Mouse (Mus musculus): ENCODE results near the gene Sorl1.
A peak's percentile ranks its signal among the peaks of the same experiment; 100 is the strongest.

The Sorl1 gene

GRCm38 (mm10) chr9:41950109-41950990, 173.7 kb downstream of the Sorl1 start:
- DNase-seq = peak; percentile 91

GRCm38 (mm10) chr9:41949476-41949875, 174.6 kb downstream of the Sorl1 start:
- DNase-seq = no peak

GRCm38 (mm10) chr9:41944964-41945363, 179.1 kb downstream of the Sorl1 start:
- DNase-seq = no peak

- no peak for DNase-seq
These were observed 181.0 kb downstream of the Sorl1 start for GRCm38 (mm10) chr9:41942970-41943635.

GRCm38 (mm10) chr9:41940311-41940853, 183.7 kb downstream of the Sorl1 start:
- DNase-seq = no peak

GRCm38 (mm10) chr9:41938449-41938848, 185.6 kb downstream of the Sorl1 start:
- DNase-seq = peak; percentile 17

GRCm38 (mm10) chr9:41937967-41938348, 186.1 kb downstream of the Sorl1 start:
- peak; percentile 45 for DNase-seq

- DNase-seq = no peak
These were observed 186.6 kb downstream of the Sorl1 start for GRCm38 (mm10) chr9:41937341-41937966.

- DNase-seq = no peak
These were observed 187.5 kb downstream of the Sorl1 start for GRCm38 (mm10) chr9:41936598-41936997.

- DNase-seq = no peak
These were observed 188.1 kb downstream of the Sorl1 start for GRCm38 (mm10) chr9:41935979-41936378.

GRCm38 (mm10) chr9:41935373-41935971, 188.6 kb downstream of the Sorl1 start:
- DNase-seq = no peak

- DNase-seq = no peak
These were observed 189.2 kb downstream of the Sorl1 start for GRCm38 (mm10) chr9:41934848-41935372.

- no peak for DNase-seq
These were observed 194.1 kb downstream of the Sorl1 start for GRCm38 (mm10) chr9:41929986-41930385.

- DNase-seq = no peak
These were observed 198.4 kb downstream of the Sorl1 start for GRCm38 (mm10) chr9:41925721-41926120.

- DNase-seq = no peak
These were observed 200.0 kb downstream of the Sorl1 start for GRCm38 (mm10) chr9:41924140-41924539.

- DNase-seq = no peak
These were observed 201.7 kb downstream of the Sorl1 start for GRCm38 (mm10) chr9:41922416-41922815.

- no peak for DNase-seq
These were observed 205.3 kb downstream of the Sorl1 start for GRCm38 (mm10) chr9:41918657-41919380.

- DNase-seq = no peak
These were observed 205.9 kb downstream of the Sorl1 start for GRCm38 (mm10) chr9:41918155-41918554.

- DNase-seq = no peak
These were observed 208.5 kb downstream of the Sorl1 start for GRCm38 (mm10) chr9:41915571-41915970.

Data from kidney, adult 9 months (tissue).